Mouse (Mus musculus) stomach, embryonic 16.5 days (tissue): ENCODE data around the gene Rora. TPM values are rescaled to one million over a fixed set of nuclear protein-coding genes. Genes with fewer than 3 reads are reported as not detected.

Source experiments
- ATAC-seq: fragments of 200-750 bp; cut with Nextera tagmentation; 2 replicates; pipeline ENCODE4 v1.8.0; 2017; ENCODE audit warnings: moderate number of reproducible peaks, moderate TSS enrichment; ENCODE audit not compliant: insufficient read depth, low FRiP score
- H3K27ac ChIP-seq: fragments of 300-500 bp; sonication (generic); 2 replicates; pipeline ENCODE4 v1.5.1; 2014; ENCODE audit warnings: low read length
- H3K27me3 ChIP-seq: fragments of 300-500 bp; sonication (generic); 2 replicates; pipeline ENCODE4 v1.6.1; 2014; ENCODE audit warnings: low read length, control low read depth, mixed read lengths; ENCODE audit not compliant: control insufficient read depth, insufficient read depth
- H3K36me3 ChIP-seq: fragments of 300-500 bp; sonication (generic); 2 replicates; pipeline ENCODE4 v1.6.1; 2014; ENCODE audit warnings: low read length; ENCODE audit not compliant: control insufficient read depth, insufficient read depth
- H3K4me1 ChIP-seq: fragments of 300-500 bp; sonication (generic); 2 replicates; pipeline ENCODE4 v1.6.1; 2014; ENCODE audit warnings: low read length, control low read depth, mixed read lengths; ENCODE audit not compliant: control insufficient read depth, insufficient read depth
- H3K4me2 ChIP-seq: fragments of 300-500 bp; sonication (generic); 2 replicates; pipeline ENCODE4 v1.6.1; 2014; ENCODE audit warnings: low read depth, low read length, mixed read lengths
- H3K4me3 ChIP-seq: fragments of 300-500 bp; sonication (generic); replicated peaks from 2 replicates; pipeline ENCODE4 v1.5.1; 2014; ENCODE audit warnings: mild to moderate bottlenecking, low read length
- H3K9ac ChIP-seq: fragments of 300-500 bp; sonication (generic); 2 replicates; pipeline ENCODE4 v1.6.1; 2014; ENCODE audit warnings: low read length
- H3K9me3 ChIP-seq: fragments of 300-500 bp; sonication (generic); replicated peaks from 2 replicates; pipeline ENCODE4 v1.6.1; 2016; ENCODE audit warnings: low read length, control low read depth; ENCODE audit not compliant: control insufficient read depth
- WGBS: fragments of 180-500 bp; shearing (Covaris S2); extraction: QIAGEN DNeasy Blood & Tissue Kit; methylation state at CpG from one replicate; pipeline ENCODE4 v1.1.7; 2014; 5-methylcytosine and 5-hydroxymethylcytosine counted together
- polyA plus RNA-seq: library from polyadenylated mRNA; unstranded; fragments of >200 nt; fragmentation: Nextera tagmentation; extraction: Ambion mirVana; gene quantifications from 2 replicates; pipeline ENCODE4 v1.2.1, GENCODE M21; 2015

The Rora gene
- polyA plus RNA-seq, 1 experiment from 2014 or later = 8.4 TPM

DNA sequence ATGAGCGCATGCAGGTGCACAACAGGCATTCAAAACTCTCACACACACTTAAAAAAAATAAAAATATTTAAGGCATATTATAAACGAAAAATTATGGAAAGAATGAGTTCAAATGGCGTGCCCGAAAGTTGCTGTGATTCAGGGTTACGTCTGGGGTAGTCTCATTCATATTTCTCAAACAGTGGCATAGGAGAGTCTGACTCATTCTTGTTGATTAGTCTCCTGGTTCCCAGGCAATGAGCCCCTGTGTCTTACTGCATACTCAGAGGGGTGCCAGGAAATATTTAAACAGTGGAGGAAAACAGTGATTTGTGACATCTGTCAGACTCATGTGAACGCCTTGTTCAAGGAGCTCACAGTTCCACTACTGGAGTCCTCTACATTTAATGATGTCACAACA lies 316.5 kb downstream of the Rora start:
- Histone ChIP-seq H3K4me1 (peaks cover 4% of the 10 kb centered on the region; the same call in 1 of the 2 replicates), H3K9me3 (no peaks in the 10 kb centered on the region), H3K27ac (no peak overlapping the region), H3K4me3 (no peak overlapping the region), H3K4me2 (no peak overlapping the region), H3K36me3 (no peaks in the 10 kb centered on the region), H3K27me3 (no peaks in the 10 kb centered on the region; the same call in 1 of the 2 replicates), H3K9ac (no peak overlapping the region)
- no peak for ATAC-seq
- 80% methylated on average over 6 of the region's 6 CpGs for WGBS

GRCm38 (mm10) chr9:68972277-68972676 lies 318.7 kb downstream of the Rora start:
- H3K9me3 ChIP-seq = no peaks in the 10 kb centered on the region
- no peaks in the 10 kb centered on the region; the same call in 1 of the 2 replicates for H3K27me3 ChIP-seq
- no peak overlapping the region for H3K9ac ChIP-seq
- H3K4me2 ChIP-seq = no peak overlapping the region
- no peak overlapping the region for H3K4me3 ChIP-seq
- H3K27ac ChIP-seq = no peak overlapping the region
- H3K4me1 ChIP-seq = peaks cover 4% of the 10 kb centered on the region; the same call in 1 of the 2 replicates
- H3K36me3 ChIP-seq = no peaks in the 10 kb centered on the region
- no peak for ATAC-seq
- WGBS = 61% methylated on average over 7 of the region's 7 CpGs

DNA sequence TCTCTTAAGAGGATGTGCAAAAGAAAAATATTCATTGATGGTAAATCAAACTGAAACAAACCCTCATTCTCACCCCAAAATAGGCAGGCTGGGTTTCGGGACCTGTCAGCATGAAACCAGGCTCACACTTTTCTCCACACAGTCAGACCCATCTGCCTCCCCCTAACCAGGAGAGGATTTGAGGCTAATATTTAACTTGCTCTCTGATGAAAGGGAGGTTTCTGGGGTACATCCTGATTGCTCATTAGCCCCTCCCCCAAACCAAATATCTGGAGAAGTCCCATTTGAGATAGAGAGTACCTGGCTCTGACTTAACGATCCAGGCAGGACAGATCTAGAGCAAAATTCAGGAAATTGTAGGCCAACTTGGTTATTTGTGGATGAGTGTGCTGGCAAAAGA lies 320.9 kb downstream of the Rora start:
- Histone ChIP-seq H3K27me3 (no peaks in the 10 kb centered on the region; the same call in 1 of the 2 replicates), H3K27ac (no peak overlapping the region), H3K4me1 (no peaks in the 10 kb centered on the region), H3K9me3 (no peaks in the 10 kb centered on the region), H3K9ac (no peak overlapping the region), H3K36me3 (no peaks in the 10 kb centered on the region), H3K4me2 (no peak overlapping the region), H3K4me3 (no peak overlapping the region)
- ATAC-seq = no peak
- WGBS = 71% methylated on average over 2 of the region's 2 CpGs

GRCm38 (mm10) chr9:68976136-68976535 lies 322.6 kb downstream of the Rora start:
- 81% methylated on average over 5 of the region's 5 CpGs for WGBS
- no peaks in the 10 kb centered on the region; the same call in 1 of the 2 replicates for H3K27me3 ChIP-seq
- no peak for ATAC-seq
- no peaks in the 10 kb centered on the region for H3K4me1 ChIP-seq
- H3K9me3 ChIP-seq = no peaks in the 10 kb centered on the region
- H3K4me3 ChIP-seq = no peak overlapping the region
- H3K4me2 ChIP-seq = no peak overlapping the region
- no peak overlapping the region for H3K9ac ChIP-seq
- H3K36me3 ChIP-seq = no peaks in the 10 kb centered on the region
- no peak overlapping the region for H3K27ac ChIP-seq

DNA sequence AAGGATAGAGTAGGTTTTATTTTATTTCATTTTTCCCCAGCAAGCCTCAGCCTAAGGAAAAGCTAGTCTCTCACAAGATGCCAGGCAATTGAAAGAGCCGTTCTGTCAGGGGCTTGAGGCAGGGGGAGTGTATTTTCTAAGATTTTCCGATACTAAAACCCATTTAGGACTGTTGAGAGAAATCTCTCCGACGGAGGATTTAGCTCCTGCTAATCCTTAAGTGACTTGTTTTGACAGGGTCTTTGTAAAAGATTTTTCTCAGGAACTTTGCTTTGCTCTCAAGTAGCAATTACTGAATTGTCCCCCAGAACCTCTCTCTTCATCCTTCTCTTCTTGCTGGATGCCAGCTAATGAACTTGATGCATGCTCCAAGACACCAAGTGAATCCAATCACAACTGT lies 323.3 kb downstream of the Rora start:
- Histone ChIP-seq H3K4me1 (no peaks in the 10 kb centered on the region), H3K27me3 (no peaks in the 10 kb centered on the region; the same call in 1 of the 2 replicates), H3K4me2 (no peak overlapping the region), H3K4me3 (no peak overlapping the region), H3K9ac (no peak overlapping the region), H3K36me3 (no peaks in the 10 kb centered on the region), H3K27ac (no peak overlapping the region), H3K9me3 (no peaks in the 10 kb centered on the region)
- ATAC-seq = no peak
- WGBS = 39% methylated on average over 4 of the region's 4 CpGs

DNA sequence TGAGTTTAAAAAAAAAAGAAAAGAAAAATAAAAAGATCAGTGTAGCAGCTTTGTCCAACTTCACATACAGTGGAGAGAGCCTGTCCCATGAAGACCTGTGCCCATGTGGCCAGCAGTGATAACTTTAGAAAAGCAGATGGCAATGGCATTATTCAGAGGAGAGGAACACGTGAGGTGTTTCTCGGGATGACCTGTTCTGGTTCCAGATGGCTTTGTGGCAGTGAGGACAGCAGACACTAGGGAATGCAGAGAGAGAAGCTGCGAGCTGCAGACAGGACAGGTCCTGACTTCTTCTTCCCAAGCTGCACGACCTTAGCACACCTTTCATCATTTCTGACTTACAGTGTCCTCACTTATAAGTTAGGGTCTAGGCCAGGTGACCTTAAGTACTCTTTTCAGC lies 325.1 kb downstream of the Rora start:
- Histone ChIP-seq H3K27ac (no peak overlapping the region), H3K27me3 (no peaks in the 10 kb centered on the region; the same call in 1 of the 2 replicates), H3K9me3 (no peaks in the 10 kb centered on the region), H3K4me3 (no peak overlapping the region), H3K4me2 (no peak overlapping the region), H3K9ac (no peak overlapping the region), H3K36me3 (no peaks in the 10 kb centered on the region), H3K4me1 (no peaks in the 10 kb centered on the region)
- no peak for ATAC-seq
- 74% methylated on average over 4 of the region's 4 CpGs for WGBS

GRCm38 (mm10) chr9:68980041-68980440 lies 326.5 kb downstream of the Rora start:
- no peaks in the 10 kb centered on the region for H3K4me1 ChIP-seq
- H3K27me3 ChIP-seq = no peaks in the 10 kb centered on the region
- H3K4me2 ChIP-seq = no peak overlapping the region
- no peaks in the 10 kb centered on the region for H3K36me3 ChIP-seq
- no peak overlapping the region for H3K9ac ChIP-seq
- no peak overlapping the region for H3K4me3 ChIP-seq
- 69% methylated on average over 4 of the region's 4 CpGs for WGBS
- H3K27ac ChIP-seq = no peak overlapping the region
- no peaks in the 10 kb centered on the region for H3K9me3 ChIP-seq
- no peak for ATAC-seq

- H3K27me3 ChIP-seq = no peaks in the 10 kb centered on the region
- no peak for ATAC-seq
- WGBS = 87% methylated on average over 6 of the region's 6 CpGs
- no peaks in the 10 kb centered on the region for H3K4me1 ChIP-seq
- no peak overlapping the region for H3K4me3 ChIP-seq
- no peak overlapping the region for H3K9ac ChIP-seq
- H3K4me2 ChIP-seq = no peak overlapping the region
- H3K36me3 ChIP-seq = no peaks in the 10 kb centered on the region
- H3K9me3 ChIP-seq = no peaks in the 10 kb centered on the region
- H3K27ac ChIP-seq = no peak overlapping the region
Measured at GRCm38 (mm10) chr9:68985046-68985445, 331.5 kb downstream of the Rora start.

- Histone ChIP-seq H3K4me1 (no peaks in the 10 kb centered on the region), H3K9ac (no peak overlapping the region), H3K36me3 (no peaks in the 10 kb centered on the region), H3K4me2 (no peak overlapping the region), H3K27ac (no peak overlapping the region), H3K4me3 (no peak overlapping the region), H3K27me3 (no peaks in the 10 kb centered on the region), H3K9me3 (no peaks in the 10 kb centered on the region)
- 69% methylated on average over 3 of the region's 3 CpGs for WGBS
- ATAC-seq = no peak
Measured at GRCm38 (mm10) chr9:68985796-68986195, 332.2 kb downstream of the Rora start.
